Mouse (Mus musculus) limb, embryonic 11.5 days (tissue): Measurements from ENCODE around the gene Nsmf. TPM values are rescaled to one million over a fixed set of nuclear protein-coding genes. Genes with fewer than 3 reads are reported as not detected.

Experiments used
- ATAC-seq: fragments of 200-750 bp; cut with Nextera tagmentation; 2 replicates; pipeline ENCODE4 v1.8.0; 2017; ENCODE audit warnings: low read depth; ENCODE audit not compliant: insufficient number of reproducible peaks, low FRiP score, low TSS enrichment
- DNase-seq: peaks from one replicate; pipeline ENCODE4 v3.0.0-alpha.2; 2015; ENCODE audit warnings: low spot score
- H3K27ac ChIP-seq: fragments of 300-500 bp; sonication (generic); replicated peaks from 2 replicates; pipeline ENCODE4 v1.5.1; 2014; ENCODE audit warnings: low read depth, mild to moderate bottlenecking, low read length
- H3K27me3 ChIP-seq: fragments of 300-500 bp; sonication (generic); 2 replicates; pipeline ENCODE4 v1.6.1; 2014; ENCODE audit warnings: mild to moderate bottlenecking, low read length, mixed read lengths; ENCODE audit not compliant: control insufficient read depth, insufficient read depth
- H3K36me3 ChIP-seq: fragments of 300-500 bp; sonication (generic); 2 replicates; pipeline ENCODE4 v1.6.1; 2014; ENCODE audit warnings: mild to moderate bottlenecking, low read length, moderate library complexity, mixed read lengths; ENCODE audit not compliant: control insufficient read depth, insufficient read depth
- H3K4me1 ChIP-seq: fragments of 300-500 bp; sonication (generic); 2 replicates; pipeline ENCODE4 v1.6.1; 2014; ENCODE audit warnings: low read length, mixed read lengths; ENCODE audit not compliant: control insufficient read depth, insufficient read depth
- H3K4me2 ChIP-seq: fragments of 300-500 bp; sonication (generic); 2 replicates; pipeline ENCODE4 v1.6.1; 2014; ENCODE audit warnings: low read depth, mild to moderate bottlenecking, moderate library complexity; ENCODE audit not compliant: severe bottlenecking
- H3K4me3 ChIP-seq: fragments of 300-500 bp; sonication (generic); 2 replicates; pipeline ENCODE4 v1.5.1; 2014; ENCODE audit warnings: low read depth, low read length
- H3K9ac ChIP-seq: fragments of 300-500 bp; sonication (generic); 2 replicates; pipeline ENCODE4 v1.6.1; 2014; ENCODE audit warnings: mild to moderate bottlenecking, low read length
- H3K9me3 ChIP-seq: fragments of 300-500 bp; sonication (generic); 2 replicates; pipeline ENCODE4 v1.6.1; 2016; ENCODE audit warnings: low read length; ENCODE audit not compliant: control insufficient read depth
- WGBS: fragments of 180-500 bp; shearing (Covaris S2); extraction: QIAGEN DNeasy Blood & Tissue Kit; methylation state at CpG from one replicate; pipeline ENCODE4 v1.1.7; 2014; 5-methylcytosine and 5-hydroxymethylcytosine counted together
- polyA plus RNA-seq: library from polyadenylated mRNA; unstranded; fragments of >200 nt; fragmentation: Nextera tagmentation; extraction: Ambion mirVana; gene quantifications from 2 replicates; pipeline ENCODE4 v1.2.1, GENCODE M21; 2014

Nsmf gene
- polyA plus RNA-seq, 1 experiment from 2014 or later, result 41.7 TPM

- ATAC-seq, result no peak
Measured at GRCm38 (mm10) chr2:25053101-25053500, 1.1 kb upstream of the Nsmf start.

GRCm38 (mm10) chr2:25055068-25055405 is 882 bp downstream of the Nsmf start:
- H3K9me3 ChIP-seq, result no peaks in the 10 kb centered on the region
- H3K4me2 ChIP-seq, result peak overlapping the region; percentile 86
- ATAC-seq (no peak), DNase-seq (no peak)
- H3K4me3 ChIP-seq, result peak overlapping the region; percentile 86
- peak overlapping the region; percentile 79 for H3K9ac ChIP-seq
- WGBS, result 64% methylated on average over 2 of the region's 2 CpGs
- no peaks in the 10 kb centered on the region for H3K27me3 ChIP-seq
- H3K4me1 ChIP-seq, result peaks cover 7% of the 10 kb centered on the region
- peaks cover 2% of the 10 kb centered on the region for H3K36me3 ChIP-seq
- no peak overlapping the region for H3K27ac ChIP-seq

More at GRCm38 (mm10) chr2:25053101-25053500, 1.1 kb upstream of the Nsmf start:
- no peak overlapping the region for H3K27ac ChIP-seq
- no peak overlapping the region for H3K4me2 ChIP-seq
- H3K9me3 ChIP-seq, result no peaks in the 10 kb centered on the region
- no peak overlapping the region for H3K4me3 ChIP-seq
- peaks cover 2% of the 10 kb centered on the region for H3K36me3 ChIP-seq
- H3K27me3 ChIP-seq, result no peaks in the 10 kb centered on the region
- no peak for DNase-seq
- H3K4me1 ChIP-seq, result peaks cover 7% of the 10 kb centered on the region
- WGBS, result 89% methylated on average over 6 of the region's 6 CpGs
- H3K9ac ChIP-seq, result no peak overlapping the region

DNA sequence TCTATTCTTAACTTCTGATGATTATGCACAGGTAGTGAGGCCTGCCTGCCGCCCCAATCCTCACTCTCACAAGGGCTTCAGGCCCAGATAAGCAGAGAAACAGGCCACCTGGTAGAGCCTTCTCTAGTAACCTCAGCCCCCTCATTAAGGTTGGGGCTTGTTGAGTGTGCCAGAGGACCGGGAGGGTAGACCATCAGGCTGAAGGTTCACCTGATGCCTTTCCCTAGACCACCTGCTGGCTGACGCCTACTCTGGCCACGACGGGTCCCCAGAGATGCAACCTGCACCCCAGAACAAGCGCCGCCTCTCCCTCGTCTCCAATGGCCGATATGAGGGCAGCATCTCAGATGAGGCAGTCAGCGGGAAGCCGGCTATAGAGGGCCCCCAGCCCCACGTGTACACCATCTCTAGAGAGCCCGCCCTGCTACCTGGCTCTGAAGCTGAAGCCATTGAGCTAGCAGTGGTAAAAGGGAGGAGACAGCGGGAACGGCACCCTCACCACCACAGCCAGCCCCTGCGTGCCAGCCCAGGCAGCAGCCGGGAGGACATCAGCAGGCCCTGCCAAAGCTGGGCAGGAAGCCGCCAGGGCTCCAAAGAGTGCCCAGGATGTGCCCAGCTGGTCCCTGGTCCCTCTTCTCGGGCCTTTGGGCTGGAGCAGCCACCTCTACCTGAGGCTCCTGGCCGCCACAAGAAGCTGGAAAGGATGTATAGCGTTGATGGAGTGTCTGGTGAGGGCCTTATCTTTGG is 1.4 kb downstream of the Nsmf start:
- peaks cover 7% of the 10 kb centered on the region for H3K4me1 ChIP-seq
- DNase-seq (no peak), ATAC-seq (no peak)
- H3K4me3 ChIP-seq, result peak overlapping the region; percentile 86; the same call in 1 of the 2 replicates
- no peak overlapping the region; the same call in 1 of the 2 replicates for H3K9ac ChIP-seq
- no peak overlapping the region for H3K27ac ChIP-seq
- no peaks in the 10 kb centered on the region for H3K9me3 ChIP-seq
- 89% methylated on average over 21 of the region's 21 CpGs for WGBS
- H3K27me3 ChIP-seq, result no peaks in the 10 kb centered on the region
- H3K4me2 ChIP-seq, result peak overlapping the region; percentile 86; the same call in 1 of the 2 replicates
- H3K36me3 ChIP-seq, result peaks cover 2% of the 10 kb centered on the region

DNA sequence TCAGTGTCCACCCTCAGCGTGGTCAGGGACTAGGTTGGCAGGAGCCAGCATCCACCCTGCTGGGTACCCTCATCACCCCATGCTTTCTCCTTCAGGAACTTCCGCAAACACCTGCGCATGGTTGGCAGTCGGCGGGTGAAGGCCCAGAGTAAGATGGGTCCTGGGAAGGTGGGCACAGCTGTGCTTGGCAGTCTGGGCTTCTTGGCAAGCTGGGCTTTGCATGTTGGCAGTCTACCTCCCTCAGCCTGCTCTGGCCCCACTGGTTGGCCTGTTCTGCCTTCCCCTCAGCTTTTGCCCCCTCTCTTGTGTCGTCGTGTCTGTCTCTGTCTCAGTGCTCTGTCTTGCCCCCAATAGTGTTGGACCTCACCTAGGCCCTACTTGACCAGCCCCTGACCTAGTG is 4.8 kb downstream of the Nsmf start:
- no peaks in the 10 kb centered on the region for H3K27me3 ChIP-seq
- WGBS, result 92% methylated on average over 7 of the region's 7 CpGs
- no peak for ATAC-seq
- no peak overlapping the region for H3K9ac ChIP-seq
- H3K4me1 ChIP-seq, result peaks cover 7% of the 10 kb centered on the region
- H3K4me2 ChIP-seq, result no peak overlapping the region
- peaks cover 2% of the 10 kb centered on the region for H3K36me3 ChIP-seq
- no peaks in the 10 kb centered on the region for H3K9me3 ChIP-seq
- no peak for DNase-seq
- no peak overlapping the region for H3K27ac ChIP-seq
- no peak overlapping the region for H3K4me3 ChIP-seq

DNA sequence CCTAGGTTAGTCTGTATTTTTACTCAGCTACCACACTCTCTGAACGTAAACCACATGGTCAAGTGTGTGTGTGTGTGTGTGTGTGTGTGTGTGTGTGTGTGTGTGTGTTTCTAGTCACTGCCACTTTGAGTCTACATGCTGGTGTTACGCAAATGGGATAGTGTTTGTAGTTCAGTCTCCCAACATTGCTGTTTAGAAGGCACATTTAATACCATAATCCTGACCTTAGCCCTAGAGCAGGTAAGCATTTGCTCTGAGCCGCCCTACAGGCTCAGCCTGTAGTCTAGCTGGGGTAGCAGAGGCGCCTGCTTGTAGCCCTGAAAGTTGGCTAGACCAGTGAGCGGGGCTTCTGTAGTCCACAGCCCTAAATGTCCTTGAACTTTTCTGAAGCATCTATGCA is 9.4 kb downstream of the Nsmf start:
- WGBS, result 91% methylated on average over 5 of the region's 5 CpGs
- no peaks in the 10 kb centered on the region for H3K9me3 ChIP-seq
- no peak overlapping the region for H3K4me2 ChIP-seq
- H3K9ac ChIP-seq, result no peak overlapping the region
- H3K4me1 ChIP-seq, result no peaks in the 10 kb centered on the region
- DNase-seq (no peak), ATAC-seq (no peak)
- no peaks in the 10 kb centered on the region for H3K27me3 ChIP-seq
- no peak overlapping the region for H3K27ac ChIP-seq
- no peaks in the 10 kb centered on the region; the same call in 1 of the 2 replicates for H3K36me3 ChIP-seq
- H3K4me3 ChIP-seq, result no peak overlapping the region

DNA sequence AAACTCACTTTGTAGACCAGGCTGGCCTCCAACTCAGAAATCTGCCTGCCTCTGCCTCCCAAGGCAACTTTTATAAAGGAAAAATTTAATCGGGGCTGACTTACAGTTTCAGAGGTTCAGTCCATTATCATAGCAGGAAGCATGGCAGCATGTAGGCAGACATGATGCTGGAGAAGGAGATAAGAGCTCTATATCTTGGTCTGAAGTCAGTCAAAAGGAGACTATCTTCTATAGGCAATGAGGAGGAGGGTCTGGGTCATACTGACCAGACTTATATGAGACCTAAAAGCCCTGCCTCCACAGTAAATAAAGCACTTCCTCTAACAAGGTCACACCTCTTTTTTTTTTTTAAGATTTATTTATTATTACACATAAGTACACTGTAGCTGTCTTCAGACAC is 10.1 kb downstream of the Nsmf start:
- no peak for ATAC-seq
- Histone ChIP-seq H3K36me3 (no peaks in the 10 kb centered on the region; the same call in 1 of the 2 replicates), H3K9me3 (no peaks in the 10 kb centered on the region), H3K4me2 (no peak overlapping the region), H3K9ac (no peak overlapping the region), H3K27ac (no peak overlapping the region), H3K4me3 (no peak overlapping the region), H3K27me3 (no peaks in the 10 kb centered on the region), H3K4me1 (no peaks in the 10 kb centered on the region)
- 95% methylated on average over 1 of the region's 1 CpGs for WGBS
- no peak for DNase-seq

DNA sequence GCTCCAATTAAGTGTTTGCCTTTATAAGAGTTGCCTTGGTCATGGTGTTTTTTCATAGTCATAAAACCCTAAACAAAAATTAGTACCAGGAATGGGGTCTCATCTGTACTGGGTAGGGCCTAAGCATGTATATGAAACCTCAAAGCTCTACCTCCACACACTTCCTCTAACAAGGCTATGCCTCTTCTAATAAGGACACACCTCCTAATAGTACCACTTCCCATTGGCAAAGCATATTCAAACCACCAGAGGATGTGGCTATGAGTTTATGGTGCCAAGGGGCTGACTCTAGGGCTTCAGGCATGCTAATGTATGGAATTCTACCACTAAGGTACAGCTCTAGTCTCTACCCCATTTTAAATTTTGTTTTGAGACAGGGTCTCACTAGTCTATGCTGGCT is 11.4 kb downstream of the Nsmf start:
- DNase-seq (no peak), ATAC-seq (no peak)
- Histone ChIP-seq H3K4me1 (no peaks in the 10 kb centered on the region), H3K9me3 (no peaks in the 10 kb centered on the region), H3K27me3 (no peaks in the 10 kb centered on the region), H3K27ac (no peak overlapping the region), H3K4me2 (no peak overlapping the region), H3K9ac (no peak overlapping the region), H3K4me3 (no peak overlapping the region), H3K36me3 (no peaks in the 10 kb centered on the region)

DNA sequence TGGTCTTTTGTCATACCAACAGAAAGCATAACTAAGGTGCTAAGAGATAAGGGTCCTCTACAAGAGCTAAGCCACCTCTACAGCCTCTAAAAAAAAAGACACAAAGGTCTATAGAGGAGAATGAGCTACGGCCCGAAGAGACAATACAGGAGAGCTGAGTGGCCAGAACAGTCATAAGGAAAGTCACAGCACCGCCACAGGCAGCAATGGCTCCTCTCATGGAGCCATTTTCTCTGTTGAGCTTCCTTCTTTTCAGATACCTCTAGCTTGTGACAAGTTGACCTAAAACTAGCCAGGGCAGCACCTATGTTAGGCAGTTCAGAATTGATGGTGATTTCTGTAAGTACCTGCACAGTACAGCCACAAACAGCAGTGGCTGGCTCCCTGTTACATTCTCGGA is 12.4 kb downstream of the Nsmf start:
- no peak overlapping the region for H3K27ac ChIP-seq
- no peaks in the 10 kb centered on the region for H3K36me3 ChIP-seq
- DNase-seq (no peak), ATAC-seq (no peak)
- no peaks in the 10 kb centered on the region for H3K4me1 ChIP-seq
- 88% methylated on average over 4 of the region's 4 CpGs for WGBS
- H3K27me3 ChIP-seq, result no peaks in the 10 kb centered on the region
- no peak overlapping the region for H3K4me2 ChIP-seq
- H3K9me3 ChIP-seq, result no peaks in the 10 kb centered on the region
- H3K9ac ChIP-seq, result no peak overlapping the region
- no peak overlapping the region for H3K4me3 ChIP-seq

DNA sequence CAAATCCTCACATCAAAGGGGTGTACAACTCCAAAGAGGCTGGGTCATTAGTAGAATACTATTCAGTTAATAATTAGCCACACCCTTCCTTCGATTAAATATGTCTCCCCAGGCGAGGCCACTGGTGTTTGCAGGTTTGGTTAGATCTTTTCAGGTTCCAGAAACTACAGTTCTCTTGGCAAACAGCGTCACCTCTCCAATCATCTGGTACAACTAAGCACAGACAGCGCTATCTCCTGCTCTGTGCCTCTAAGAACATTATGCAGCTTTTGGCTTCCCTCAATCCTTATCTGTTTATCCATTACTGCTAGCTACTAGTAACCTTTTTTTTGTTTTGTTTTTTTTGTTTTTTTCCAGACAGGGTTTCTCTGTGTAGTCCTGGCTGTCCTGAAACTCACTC is 15.4 kb downstream of the Nsmf start:
- H3K27ac ChIP-seq, result no peak overlapping the region
- no peak overlapping the region for H3K4me2 ChIP-seq
- no peaks in the 10 kb centered on the region for H3K36me3 ChIP-seq
- H3K4me3 ChIP-seq, result no peak overlapping the region
- H3K9ac ChIP-seq, result no peak overlapping the region
- no peaks in the 10 kb centered on the region for H3K27me3 ChIP-seq
- DNase-seq, result no peak
- 77% methylated on average over 4 of the region's 4 CpGs for WGBS
- H3K4me1 ChIP-seq, result no peaks in the 10 kb centered on the region
- no peak for ATAC-seq
- H3K9me3 ChIP-seq, result no peaks in the 10 kb centered on the region
